Mouse (Mus musculus): ENCODE data around the gene Syngr3. TPM values are rescaled to one million over a fixed set of nuclear protein-coding genes. Genes with fewer than 3 reads are reported as not detected.
"Not testable (repeated sequence)": the region's sequence is repeated elsewhere in the genome, so short reads cannot be mapped to it uniquely, and the experiment has no call there.

Syngr3 gene
- total RNA-seq, 4 experiments from 2014 or later = 0.14 to 0.24 TPM; not detected in 2

DNA sequence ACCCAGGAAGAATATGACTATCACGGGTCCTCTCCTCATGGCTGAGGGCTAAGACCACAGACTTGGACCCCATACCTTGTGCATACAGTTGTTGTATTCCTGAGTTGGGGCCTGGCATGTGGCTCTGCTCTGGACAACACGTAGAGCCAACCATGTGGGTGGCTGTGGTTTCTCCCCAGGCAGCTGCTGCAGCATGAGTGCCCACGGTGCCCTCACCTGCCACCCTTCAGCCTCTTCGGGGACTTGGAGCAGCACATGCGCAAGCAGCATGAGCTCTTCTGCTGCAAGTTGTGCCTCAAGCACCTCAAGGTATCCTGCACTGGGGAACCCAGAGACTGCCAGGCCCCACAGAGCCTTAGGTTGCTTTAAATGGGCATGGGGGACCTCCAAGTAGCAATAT is 12.9 kb downstream of the Syngr3 start:
- DNase-seq (ENCODE audit: low spot score) = no peak

DNA sequence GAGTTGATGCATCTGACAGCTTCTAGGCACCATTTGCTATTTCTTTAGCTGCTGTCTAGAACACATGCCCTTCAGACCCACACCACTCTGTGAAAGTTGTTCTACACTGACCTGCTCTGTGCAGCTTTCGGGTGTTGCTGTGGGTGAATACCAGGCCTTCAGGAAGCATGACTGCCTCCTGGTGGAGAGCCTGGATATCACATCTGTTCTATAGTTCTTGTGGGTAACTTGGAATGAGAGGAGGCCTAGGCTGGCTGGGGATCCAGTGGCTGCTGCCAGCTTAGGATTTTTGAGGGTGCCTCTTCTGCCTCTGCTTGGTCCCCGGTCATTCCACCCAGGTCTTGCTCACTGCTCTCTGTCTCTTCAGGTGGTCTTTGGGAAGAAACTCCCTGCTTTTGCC is 13.6 kb downstream of the Syngr3 start:
- peak; percentile 57 for DNase-seq (ENCODE audit: low spot score)

DNA sequence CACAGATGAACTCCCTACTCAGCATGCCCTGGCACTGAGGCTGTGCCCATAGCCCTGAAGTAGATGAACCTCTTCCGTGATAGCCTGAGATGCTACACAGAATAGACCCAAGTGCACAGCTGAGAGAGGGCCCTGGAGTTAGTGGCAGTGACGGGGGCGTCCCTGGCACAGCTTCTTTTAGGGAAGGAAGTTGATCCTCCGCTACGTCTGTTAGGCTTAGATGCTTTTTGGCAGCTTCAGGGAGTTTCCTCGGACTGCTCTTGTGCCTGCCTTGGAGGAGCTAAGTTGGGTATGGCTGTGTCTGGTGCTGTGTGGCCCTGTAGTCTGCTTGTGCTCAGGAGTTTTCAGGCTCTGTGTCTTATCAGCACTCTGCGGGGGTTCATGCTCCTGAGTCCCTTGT is 15.5 kb downstream of the Syngr3 start:
- no peak for DNase-seq (ENCODE audit: low spot score)

DNA sequence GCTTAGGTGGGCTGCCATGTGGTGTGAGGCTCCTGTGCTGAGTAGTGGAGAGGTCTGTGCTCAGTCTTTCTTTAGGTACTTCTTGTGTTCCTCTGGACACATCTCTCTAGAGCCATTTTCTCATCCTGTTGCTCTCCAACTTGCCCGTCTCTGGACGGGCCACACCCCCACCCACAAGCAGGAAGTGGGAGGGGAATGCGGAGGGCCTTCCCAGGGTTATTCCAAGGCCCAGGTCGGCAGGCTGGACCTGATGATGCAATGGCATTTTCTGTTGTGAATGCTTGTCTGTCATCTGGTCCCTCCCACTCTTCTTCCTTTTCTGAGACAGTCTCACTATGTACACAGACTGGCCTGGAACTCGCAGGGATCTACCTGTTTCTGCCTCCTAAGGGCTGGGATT is 17.6 kb downstream of the Syngr3 start:
- peak; percentile 60 for DNase-seq (ENCODE audit: low spot score)

DNA sequence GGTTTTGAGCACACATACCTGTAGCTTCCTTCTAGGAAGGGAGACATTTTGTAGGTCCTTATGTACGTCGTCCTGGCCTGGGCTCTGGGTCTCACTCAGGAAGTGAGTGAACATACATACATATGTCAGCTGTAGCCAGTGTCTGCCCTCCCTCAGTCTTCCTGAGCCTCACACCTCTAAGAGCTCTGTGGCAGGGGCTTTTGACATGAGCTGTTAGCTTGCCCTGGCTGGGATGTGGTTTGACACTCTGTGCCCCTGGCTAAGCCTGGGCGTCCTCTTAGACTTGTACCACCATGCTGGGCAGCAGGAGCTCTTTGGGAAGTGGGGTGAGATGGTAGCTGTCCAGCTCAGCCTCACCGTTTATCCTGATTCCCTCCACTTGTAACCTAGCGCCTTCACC is 18.4 kb downstream of the Syngr3 start:
- DNase-seq (ENCODE audit: low spot score) = no peak

DNA sequence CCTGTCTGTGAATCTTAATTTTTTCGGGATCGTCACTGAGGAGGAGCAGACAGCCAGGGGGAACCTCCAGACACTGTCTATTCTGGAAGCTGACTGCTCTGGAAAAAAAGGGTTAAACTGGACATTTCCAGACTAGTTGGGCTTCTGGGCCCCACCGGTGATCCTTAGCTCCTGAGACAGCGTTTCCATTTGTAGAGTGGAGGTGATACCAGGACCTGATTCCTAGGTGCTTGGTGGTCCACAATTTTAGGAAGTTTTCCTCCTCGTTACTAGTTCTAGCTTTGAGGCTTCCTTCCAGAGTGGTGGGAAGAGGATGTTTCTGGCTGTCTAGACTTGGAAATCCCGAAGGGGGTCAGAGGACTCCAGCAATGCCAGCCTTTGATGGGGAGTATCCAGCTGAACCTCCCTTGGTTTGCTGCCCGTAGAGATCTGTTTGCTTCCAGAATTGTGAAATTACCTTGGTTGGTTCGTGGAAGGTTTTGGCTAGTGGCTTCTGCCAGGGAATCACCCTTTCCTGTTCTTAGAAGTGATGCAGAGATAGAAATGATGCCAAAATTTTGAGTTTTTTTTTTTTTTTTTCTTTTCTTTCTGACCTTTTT is 19.4 kb downstream of the Syngr3 start:
- no peak for DNase-seq (ENCODE audit: low spot score)

DNA sequence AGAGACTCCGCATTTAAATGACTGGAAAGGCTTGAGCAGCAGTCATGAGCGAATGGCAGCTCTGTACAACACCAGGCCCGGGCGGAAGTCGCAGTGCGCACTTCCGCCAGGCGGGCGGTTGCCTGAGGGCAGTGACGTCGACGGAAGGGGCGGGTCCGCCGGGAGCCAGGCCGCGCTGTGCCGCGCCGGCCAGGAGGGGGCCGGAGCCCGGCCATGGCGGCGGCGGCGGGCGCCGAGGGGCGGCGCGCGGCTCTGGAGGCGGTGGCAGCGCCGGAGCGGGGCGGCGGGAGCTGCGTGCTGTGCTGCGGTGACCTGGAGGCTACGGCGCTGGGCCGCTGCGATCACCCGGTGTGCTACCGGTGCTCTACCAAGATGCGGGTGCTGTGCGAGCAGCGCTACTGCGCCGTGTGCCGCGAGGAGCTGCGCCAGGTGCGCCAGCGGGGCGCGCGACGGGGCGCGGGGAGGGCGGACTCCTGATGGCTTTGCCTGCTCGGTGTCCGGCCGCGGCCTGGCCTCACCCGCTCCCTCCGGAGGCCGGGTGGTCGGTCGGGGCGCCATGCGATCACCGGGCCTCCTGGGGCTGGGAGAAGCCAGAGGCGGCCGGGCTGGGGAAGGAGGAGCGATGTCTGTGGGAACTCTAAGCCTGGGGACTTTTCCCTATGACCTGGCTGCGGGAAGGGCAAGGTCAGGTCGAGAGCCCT is 20.1 kb downstream of the Syngr3 start, which contains the start of gene Zfp598:
Zfp598 (plus strand) TSS at position 143 of the 701 bp plus-strand sequence.
- DNase-seq (ENCODE audit: low spot score) = peak; percentile 91

DNA sequence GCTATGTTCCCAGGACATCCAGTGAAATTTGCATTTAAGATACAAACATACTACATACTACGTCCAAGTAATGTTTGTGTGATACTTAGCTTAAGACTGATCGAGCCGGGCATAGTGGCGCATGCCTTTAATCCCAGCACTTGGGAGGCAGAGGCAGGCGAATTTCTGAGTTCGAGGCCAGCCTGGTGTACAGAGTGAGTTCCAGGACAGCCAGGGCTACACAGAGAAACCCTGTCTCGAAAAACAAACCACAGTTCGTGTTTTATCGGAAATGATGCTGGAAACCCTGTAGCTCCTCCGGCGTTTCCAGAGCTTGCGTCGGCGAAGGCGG is 20.6 kb downstream of the Syngr3 start:
- DNase-seq (ENCODE audit: low spot score) = not testable (repeated sequence)

DNA sequence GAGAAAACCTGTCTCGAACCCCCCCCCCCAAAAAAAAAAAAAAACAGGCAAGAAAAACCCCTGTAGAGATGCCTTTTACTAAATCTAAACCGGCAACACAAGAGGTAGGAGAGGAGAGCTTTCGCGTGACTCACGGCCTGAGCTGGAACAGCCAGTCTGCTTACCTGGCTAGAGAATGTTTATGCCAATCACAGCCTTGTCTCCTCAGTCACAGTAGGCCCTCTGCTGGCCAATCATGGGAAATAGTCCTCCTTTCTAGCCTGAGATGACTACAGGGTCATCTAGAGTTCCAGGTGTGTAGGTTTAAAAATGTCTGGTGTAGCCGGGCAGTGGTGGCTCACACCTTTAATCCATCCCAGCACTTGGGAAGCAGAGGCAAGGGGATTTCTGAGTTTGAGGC is 22.3 kb downstream of the Syngr3 start:
- peak; percentile 55 for DNase-seq (ENCODE audit: low spot score)

DNA sequence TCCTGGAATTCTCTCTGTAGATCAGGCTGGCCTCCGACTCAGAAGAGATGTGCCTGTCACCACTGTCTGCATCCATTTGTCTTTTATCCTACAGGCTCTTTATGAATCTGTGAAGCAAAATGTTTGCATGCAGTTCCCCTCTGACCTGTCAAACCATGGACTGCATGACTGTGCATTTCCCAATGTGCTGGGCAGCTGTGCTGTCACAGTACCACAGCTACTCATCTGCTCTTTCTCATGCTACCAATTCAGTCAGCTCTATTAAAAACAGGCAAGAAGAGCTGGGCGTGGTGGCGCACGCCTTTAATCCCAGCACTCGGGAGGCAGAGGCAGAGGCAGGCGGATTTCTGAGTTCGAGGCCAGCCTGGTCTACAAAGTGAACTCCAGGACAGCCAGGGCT is 22.7 kb downstream of the Syngr3 start:
- not testable (repeated sequence) for DNase-seq (ENCODE audit: low spot score)

DNA sequence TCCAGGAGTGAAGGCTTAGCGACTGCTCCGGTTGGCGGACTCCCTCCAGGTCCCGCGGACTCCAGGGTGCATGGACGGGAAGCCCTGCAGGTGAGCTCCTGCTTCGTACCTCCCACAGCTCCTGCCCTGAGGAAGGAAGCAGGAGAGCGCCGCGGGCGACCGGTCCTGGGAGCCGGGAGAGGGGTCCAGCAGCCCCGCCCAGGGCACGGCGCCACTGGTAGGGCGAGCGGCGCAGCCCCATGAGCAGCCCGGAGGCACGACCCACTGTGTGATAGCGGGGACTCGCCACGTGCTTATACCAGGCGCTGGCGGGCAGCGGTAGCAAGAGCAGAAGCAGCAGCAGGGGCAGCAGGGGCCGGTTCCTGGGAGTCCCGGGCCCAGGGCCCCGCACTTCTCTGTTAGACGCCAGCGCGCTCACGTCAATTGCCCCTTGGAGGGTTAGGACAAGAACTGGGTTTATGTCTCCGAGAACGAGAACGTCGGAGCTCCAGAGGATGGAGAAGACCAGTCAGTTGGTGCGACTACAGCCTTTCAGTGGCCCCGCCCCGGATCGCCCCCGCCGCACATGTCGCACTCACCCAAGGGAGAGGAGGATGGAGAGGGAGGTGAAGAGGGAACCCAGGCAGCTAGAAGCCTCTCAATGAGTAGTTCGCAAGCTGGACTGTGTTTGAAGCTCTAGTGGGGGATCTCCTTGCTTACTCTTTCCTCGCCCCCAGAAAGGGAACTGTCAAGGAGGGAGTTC is 31.6 kb downstream of the Syngr3 start, which contains the start of gene Npw:
Npw (minus strand) TSS at position 441 of the 742 bp plus-strand sequence.
- no peak for DNase-seq (ENCODE audit: low spot score)

DNA sequence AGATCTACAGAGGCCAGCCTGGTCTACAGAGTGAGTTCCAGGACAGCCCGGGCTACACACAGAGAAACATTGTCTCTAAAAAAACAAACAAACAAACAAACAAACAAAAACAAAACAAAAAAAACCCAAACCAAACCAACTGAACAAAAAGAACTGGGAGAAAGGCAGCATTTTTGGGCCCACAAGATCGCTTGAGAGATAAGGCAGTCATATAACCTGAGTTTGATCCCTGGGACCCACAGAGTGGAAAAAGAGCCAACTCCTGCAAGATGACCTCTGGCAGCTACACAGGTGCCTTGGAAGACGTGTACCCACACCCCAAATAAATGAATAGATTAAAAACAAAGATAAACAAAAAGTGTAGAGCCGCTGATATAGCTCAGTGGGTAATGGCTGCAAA is 34.8 kb downstream of the Syngr3 start:
- DNase-seq (ENCODE audit: low spot score) = no peak

DNA sequence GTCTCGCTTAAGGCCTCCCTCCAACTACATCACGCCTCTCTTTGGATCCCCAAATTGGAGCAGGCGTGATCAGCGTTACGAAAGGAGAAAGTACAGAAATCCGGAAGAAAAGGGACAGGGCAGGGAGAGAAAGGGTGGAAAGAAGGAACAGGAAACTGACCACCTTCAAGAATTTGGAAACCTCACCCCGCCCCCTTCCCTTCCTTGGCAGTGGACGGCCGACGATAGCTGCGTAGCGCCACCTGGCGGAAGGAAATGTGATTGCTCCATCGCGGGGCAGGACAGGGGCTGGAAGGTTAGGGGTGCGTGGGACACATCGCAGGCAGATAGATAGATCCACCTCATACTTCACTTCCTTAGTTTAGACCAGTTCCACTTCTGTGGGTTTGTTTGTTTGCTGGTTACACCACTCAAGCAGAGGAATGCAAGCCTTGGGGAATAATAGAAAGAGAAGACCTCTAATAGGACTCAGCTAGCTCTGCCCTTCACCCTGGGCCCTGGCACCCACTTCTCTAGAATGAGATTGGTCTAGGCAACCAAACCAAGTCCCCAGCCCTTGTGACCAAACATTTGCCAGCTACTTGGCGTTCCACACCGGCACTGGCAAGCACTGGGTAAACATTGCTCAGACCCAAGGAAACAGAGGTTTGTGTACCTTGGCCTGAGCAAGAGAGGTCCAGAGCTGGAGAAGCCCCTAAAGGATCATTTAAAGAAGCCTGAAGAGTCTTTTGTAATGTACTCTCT is 35.6 kb downstream of the Syngr3 start:
- DNase-seq (ENCODE audit: low spot score) = peak; percentile 78

DNA sequence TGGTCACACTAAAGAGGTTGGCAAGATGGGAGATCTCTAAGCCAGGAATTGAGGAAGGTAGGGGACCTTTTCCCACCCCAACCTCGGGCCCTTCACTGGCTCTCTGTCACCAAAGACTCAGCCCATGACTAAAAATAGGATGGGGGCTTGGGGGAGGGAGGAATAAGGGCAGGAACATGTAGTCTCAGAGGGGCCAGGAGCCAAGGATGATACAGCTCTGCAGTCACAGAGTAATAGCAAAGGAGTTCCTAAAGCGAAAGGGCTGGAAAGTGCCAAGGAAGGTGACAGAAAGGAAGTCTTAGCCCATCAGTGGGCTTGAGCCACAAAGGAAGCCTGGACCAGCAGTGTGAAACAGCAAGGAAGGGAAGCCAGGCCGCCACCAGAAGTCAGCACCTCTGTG is 37.9 kb downstream of the Syngr3 start:
- no peak for DNase-seq (ENCODE audit: low spot score)

DNA sequence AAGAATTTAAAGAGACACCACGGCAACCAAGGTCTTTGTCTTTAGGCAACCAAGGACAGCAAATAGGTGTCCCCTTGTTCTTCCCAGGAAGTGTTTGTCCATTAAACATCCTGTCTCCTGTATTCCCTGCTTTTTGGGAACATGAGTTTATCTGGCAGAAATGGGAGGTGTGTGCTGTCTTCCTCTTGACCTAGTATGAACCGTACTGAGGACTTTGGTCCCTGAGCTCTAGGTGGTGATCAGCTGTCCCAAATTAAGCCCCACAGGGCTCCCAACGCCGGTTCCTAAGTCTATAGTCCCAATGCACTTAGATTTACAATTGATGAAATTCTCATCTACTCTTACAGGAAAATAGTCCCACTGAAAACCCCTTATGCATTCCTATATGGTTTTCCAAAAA is 39.0 kb downstream of the Syngr3 start:
- DNase-seq (ENCODE audit: low spot score) = no peak

DNA sequence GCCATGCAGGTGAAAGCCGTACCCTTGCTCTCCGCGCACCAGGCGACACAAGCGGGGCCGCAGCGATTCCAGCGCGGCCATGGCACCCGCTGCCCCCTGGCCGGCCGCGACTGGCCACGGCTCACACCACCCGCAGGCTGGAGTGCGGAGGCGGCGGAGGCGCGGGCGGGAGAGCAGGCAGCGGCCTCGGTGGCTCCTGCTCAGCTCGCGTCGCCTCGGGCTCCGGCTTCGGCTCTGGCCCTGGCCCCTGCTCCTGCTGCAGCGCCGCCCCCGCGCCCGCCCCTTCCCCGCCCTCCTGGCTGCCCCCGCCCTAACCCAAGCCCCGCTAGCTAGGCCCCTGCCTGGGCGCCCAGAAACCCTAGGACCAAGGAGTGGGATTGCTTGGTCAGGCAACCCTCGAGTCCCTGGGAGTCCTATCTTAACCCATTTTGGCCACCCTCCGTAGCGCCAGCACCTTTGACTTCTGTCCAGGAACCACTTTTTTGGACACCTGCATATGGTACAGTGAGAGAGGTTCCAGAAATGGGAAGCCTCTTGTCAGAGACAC is 39.6 kb downstream of the Syngr3 start, which contains the start of gene Slc9a3r2:
Slc9a3r2 (minus strand) TSS at position 258 of the 547 bp plus-strand sequence.
- peak; percentile 63 for DNase-seq (ENCODE audit: low spot score)

DNA sequence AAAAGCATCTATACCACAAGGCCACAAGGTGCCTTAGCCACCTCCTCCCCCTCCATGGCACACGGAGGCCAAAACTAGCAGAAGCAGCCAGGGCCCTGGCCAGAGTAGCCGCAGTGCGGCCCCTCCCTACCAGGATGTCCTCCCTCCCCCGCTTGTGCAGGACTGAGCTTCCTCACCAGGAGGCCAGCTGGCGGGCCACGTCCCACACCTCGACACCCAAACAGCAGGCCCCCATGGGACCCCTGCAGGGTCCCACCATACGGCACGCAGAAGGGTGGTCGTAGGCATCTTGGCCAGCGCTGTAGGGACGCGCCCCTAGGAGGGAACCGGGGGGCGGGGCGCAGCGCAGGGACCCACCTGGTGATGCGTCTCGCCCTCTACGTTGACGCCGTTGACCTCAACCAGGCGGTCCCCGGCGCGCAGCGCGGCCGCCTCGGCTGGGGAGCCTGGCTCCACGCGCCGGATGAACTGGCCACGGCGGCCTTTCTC is 40.1 kb downstream of the Syngr3 start:
- DNase-seq (ENCODE audit: low spot score) = no peak

DNA sequence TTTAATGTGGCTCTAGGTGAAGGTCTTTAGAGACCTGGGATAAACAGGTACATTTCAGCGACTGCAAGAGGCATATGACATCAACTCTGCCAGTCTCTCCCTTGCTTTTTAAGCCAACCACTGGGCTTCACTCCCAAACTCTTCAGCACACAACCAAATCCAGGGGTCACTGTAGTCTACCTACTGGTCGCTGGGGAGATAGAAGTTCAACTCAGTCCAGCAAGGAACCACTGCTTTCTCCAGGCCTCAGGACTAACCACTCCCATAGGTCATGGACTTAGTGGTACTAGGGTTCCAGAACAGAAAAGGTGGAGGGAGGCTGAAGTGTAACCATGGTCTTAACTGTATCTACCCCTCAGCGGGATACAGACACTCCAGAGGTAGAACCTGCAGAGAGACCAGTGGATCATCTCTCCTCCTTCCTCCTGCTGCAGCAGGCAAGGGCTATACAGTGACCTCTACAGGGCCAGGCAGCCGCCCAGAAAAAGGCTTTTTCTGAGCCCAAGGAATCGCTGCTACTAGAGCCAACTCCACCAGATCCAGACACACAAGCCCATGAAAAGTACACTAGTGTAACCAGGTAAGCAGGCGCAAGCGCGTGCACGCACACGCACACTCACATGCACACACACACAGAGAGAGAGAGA is 40.9 kb downstream of the Syngr3 start:
- no peak for DNase-seq (ENCODE audit: low spot score)

DNA sequence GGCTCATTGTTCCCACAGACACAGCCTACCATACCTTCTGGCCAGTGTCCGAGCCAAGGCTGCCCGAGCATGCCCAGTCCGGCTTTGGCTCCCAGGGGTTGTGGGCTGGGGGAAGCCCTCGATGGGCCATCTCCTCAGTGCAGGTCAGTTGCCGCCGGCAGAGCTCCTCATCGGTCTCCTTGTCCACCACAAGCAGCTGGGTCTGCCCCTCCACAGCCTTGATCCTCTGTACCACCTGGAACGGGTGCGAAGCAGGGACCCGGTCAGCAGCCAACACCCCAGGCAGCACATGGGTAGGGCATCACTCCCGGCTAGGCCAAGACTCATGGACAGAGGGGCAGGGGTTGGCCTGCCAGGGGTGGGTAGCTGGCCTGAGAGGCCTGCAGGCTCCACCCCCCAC is 42.3 kb downstream of the Syngr3 start:
- no peak for DNase-seq (ENCODE audit: low spot score)

DNA sequence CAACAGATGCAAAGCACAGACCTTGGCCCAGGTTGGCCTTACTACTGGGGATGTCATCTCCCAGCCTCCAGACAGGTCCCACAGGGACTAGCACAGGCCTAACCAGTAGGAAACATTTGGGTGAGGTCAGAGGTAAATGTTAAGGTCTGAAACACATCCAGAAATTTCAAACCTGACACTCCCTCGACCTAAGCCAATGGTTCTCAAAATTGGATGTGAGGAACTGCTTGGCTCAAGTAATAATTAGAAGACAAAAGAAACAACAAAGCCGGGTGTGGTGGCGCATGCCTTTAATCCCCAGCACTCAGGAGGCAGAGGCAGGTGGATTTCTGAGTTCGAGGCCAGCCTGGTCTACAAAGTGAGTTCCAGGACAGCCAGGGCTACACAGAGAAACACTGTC is 43.4 kb downstream of the Syngr3 start:
- no peak for DNase-seq (ENCODE audit: low spot score)

DNA sequence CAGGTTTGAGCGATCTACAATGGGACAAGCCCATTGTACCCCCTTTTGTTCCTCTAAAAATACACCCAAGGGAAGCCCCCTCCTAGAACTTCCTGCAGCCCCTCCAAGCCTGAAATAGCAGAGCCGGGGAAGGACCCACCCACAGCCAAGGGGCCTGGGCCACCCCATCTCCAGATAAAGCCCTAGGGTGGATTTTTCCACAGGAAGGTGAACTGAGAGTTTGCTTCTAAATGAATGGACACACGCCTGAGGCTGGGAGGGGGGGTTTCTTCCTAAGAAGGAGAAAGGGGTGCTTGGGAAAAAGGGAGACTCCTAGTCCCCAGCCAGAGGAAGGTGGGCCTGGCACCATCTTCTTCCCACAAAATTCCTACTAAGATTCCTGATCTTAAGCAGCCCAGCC is 43.8 kb downstream of the Syngr3 start:
- peak; percentile 83 for DNase-seq (ENCODE audit: low spot score)

Measured in heart, adult 8-10 months (tissue).